11 mouse cellular contexts compared by ENCODE assay signal in genomic region chr10:39540012-39540647, GRCm38 (mm10).
DNase-seq lines count a peak whose midpoint lies in the region; ATAC-seq and TF ChIP-seq lines count a peak whose summit lies in the region.
"Had no signal": no experiment of that assay in that cellular context is flagged by ENCODE, and none has a peak within 500 bp of the region (broad histone marks: within the 10 kb centered on the region; RNA-seq: fewer than 3 reads in every experiment).

No protein-coding gene starts in this region.

- DNase-seq in kidney, postnatal 0 days (ENCODE audit: low spot score), result no peak
- DNase-seq in kidney, postnatal 10 days, result no peak
- DNase-seq in forebrain, embryonic 11.5 days (ENCODE audit: low spot score), result no peak
- no peak for DNase-seq in adrenal gland, postnatal 25 days
- DNase-seq in retina, embryonic 14.5 days (ENCODE audit: low spot score), result no peak
- DNase-seq: cerebellum, postnatal 36 days; thymus, adult 18-20 months had no signal

- no peak for TF ChIP-seq CTCF in kidney, postnatal 0 days (IDR thresholded peaks at IDR 0.05; ENCODE audit: low read depth)

- H3K9ac ChIP-seq in kidney, postnatal 0 days (ENCODE audit: low read depth, low read length), result no peak overlapping the region
- H3K9ac ChIP-seq in forebrain, embryonic 11.5 days (ENCODE audit: low read length), result no peak overlapping the region
- no peak overlapping the region for H3K9ac ChIP-seq in intestine, embryonic 16.5 days (ENCODE audit: low read depth, low read length)
- no peak overlapping the region for H3K9ac ChIP-seq in neural tube, embryonic 14.5 days (replicated peaks; ENCODE audit: low read depth, low read length)
- H3K9ac ChIP-seq: liver, embryonic 14.5 days had no signal

- H3K27ac ChIP-seq in kidney, postnatal 0 days, result peak overlapping the region; percentile 1; the same call in 1 of the 2 replicates
- H3K27ac ChIP-seq in forebrain, embryonic 11.5 days (ENCODE audit: low read depth, low read length), result peak overlapping the region; percentile 59
- H3K27ac ChIP-seq in intestine, embryonic 16.5 days (ENCODE audit: low read length), result peak overlapping the region; percentile 13; the same call in 1 of the 2 replicates
- peak overlapping the region; percentile 74 for H3K27ac ChIP-seq in neural tube, embryonic 14.5 days (ENCODE audit: low read depth, low read length)
- H3K27ac ChIP-seq: liver, embryonic 14.5 days had no signal

- no peak overlapping the region for H3K4me2 ChIP-seq in kidney, postnatal 0 days (ENCODE audit: low read length)
- no peak overlapping the region for H3K4me2 ChIP-seq in forebrain, embryonic 11.5 days (ENCODE audit: low read depth, low read length, severe bottlenecking)
- no peak overlapping the region for H3K4me2 ChIP-seq in intestine, embryonic 16.5 days (ENCODE audit: low read depth, low read length)
- H3K4me2 ChIP-seq in neural tube, embryonic 14.5 days (ENCODE audit: low read depth, low read length), result no peak overlapping the region

- no peak for ATAC-seq in kidney, postnatal 0 days (replicated peaks; ENCODE audit: low FRiP score, low read depth)
- ATAC-seq in forebrain, embryonic 11.5 days (replicated peaks; ENCODE audit: low FRiP score), result no peak
- no peak for ATAC-seq in intestine, embryonic 16.5 days
- no peak for ATAC-seq in neural tube, embryonic 14.5 days (ENCODE audit: low read depth)
- no peak for ATAC-seq in CD4-positive, CD25-positive, alpha-beta regulatory T cell, adult 4 months

- no peaks in the 10 kb centered on the region for H3K36me3 ChIP-seq in kidney, postnatal 0 days (ENCODE audit: insufficient read depth, low read length)
- H3K36me3 ChIP-seq in forebrain, embryonic 11.5 days (ENCODE audit: control insufficient read depth, insufficient read depth, low read length), result no peaks in the 10 kb centered on the region
- 0 out of 2 replicates have a peak, but pooled peaks cover 2% of the 10 kb centered on the region for H3K36me3 ChIP-seq in intestine, embryonic 16.5 days (ENCODE audit: control insufficient read depth, insufficient read depth, low read length)
- peaks cover 7% of the 10 kb centered on the region; the same call in 1 of the 2 replicates for H3K36me3 ChIP-seq in neural tube, embryonic 14.5 days (ENCODE audit: control insufficient read depth, insufficient read depth, low read length)

- H3K4me3 ChIP-seq in kidney, postnatal 0 days (replicated peaks; ENCODE audit: low read depth, low read length), result no peak overlapping the region
- H3K4me3 ChIP-seq in forebrain, embryonic 11.5 days (ENCODE audit: low read depth, low read length), result no peak overlapping the region
- no peak overlapping the region for H3K4me3 ChIP-seq in intestine, embryonic 16.5 days (ENCODE audit: low read length)
- no peak overlapping the region for H3K4me3 ChIP-seq in neural tube, embryonic 14.5 days (ENCODE audit: low read depth, low read length)

- H3K27me3 ChIP-seq in kidney, postnatal 0 days (ENCODE audit: insufficient read depth, low read length), result no peaks in the 10 kb centered on the region
- H3K27me3 ChIP-seq in forebrain, embryonic 11.5 days (ENCODE audit: control insufficient read depth, insufficient read depth, low read length), result peaks cover 3% of the 10 kb centered on the region
- H3K27me3 ChIP-seq in intestine, embryonic 16.5 days (replicated peaks; ENCODE audit: control insufficient read depth, insufficient read depth, low read length), result no peaks in the 10 kb centered on the region
- H3K27me3 ChIP-seq in neural tube, embryonic 14.5 days (ENCODE audit: control insufficient read depth, insufficient read depth, low read length), result no peaks in the 10 kb centered on the region

- no peaks in the 10 kb centered on the region for H3K9me3 ChIP-seq in kidney, postnatal 0 days (replicated peaks; ENCODE audit: low read length)
- no peaks in the 10 kb centered on the region for H3K9me3 ChIP-seq in forebrain, embryonic 11.5 days (ENCODE audit: control insufficient read depth, low read length)
- no peaks in the 10 kb centered on the region for H3K9me3 ChIP-seq in intestine, embryonic 16.5 days (ENCODE audit: control insufficient read depth, low read length)
- no peaks in the 10 kb centered on the region for H3K9me3 ChIP-seq in neural tube, embryonic 14.5 days (ENCODE audit: control insufficient read depth, low read length)

- H3K4me1 ChIP-seq in kidney, postnatal 0 days (replicated peaks; ENCODE audit: insufficient read depth, low read length), result peaks cover 25% of the 10 kb centered on the region
- peaks cover 19% of the 10 kb centered on the region for H3K4me1 ChIP-seq in forebrain, embryonic 11.5 days (replicated peaks; ENCODE audit: control insufficient read depth, insufficient read depth, low read length)
- peaks cover 47% of the 10 kb centered on the region for H3K4me1 ChIP-seq in intestine, embryonic 16.5 days (ENCODE audit: control insufficient read depth, insufficient read depth, low read length)
- H3K4me1 ChIP-seq in neural tube, embryonic 14.5 days (ENCODE audit: control insufficient read depth, insufficient read depth, low read length), result peaks cover 53% of the 10 kb centered on the region

- WGBS in kidney, postnatal 0 days, result 61% methylated on average over 9 of the region's 9 CpGs
- 56% methylated on average over 9 of the region's 9 CpGs for WGBS in forebrain, embryonic 11.5 days
- WGBS in intestine, embryonic 16.5 days, result 47% methylated on average over 9 of the region's 9 CpGs
- 54% methylated on average over 9 of the region's 9 CpGs for WGBS in neural tube, embryonic 14.5 days

Comparison
In these comparisons a context has a peak if more than half of its experiments do, and no peak if none do; other contexts are left out.
1. H3K27ac ChIP-seq: peak in every context shown above with its lines; median percentile 74 in neural tube, embryonic 14.5 days; 59 in forebrain, embryonic 11.5 days; 13 in intestine, embryonic 16.5 days; 1 in kidney, postnatal 0 days.